Mouse (Mus musculus) heart, postnatal 10 days (tissue): ENCODE results near the gene Nid2. TPM values are rescaled to one million over a fixed set of nuclear protein-coding genes. Genes with fewer than 3 reads are reported as not detected.

ENCODE experiments used
- DNase-seq, 2 experiments: peaks; one replicate each; pipeline ENCODE4 v3.0.0; 2021
- intact Hi-C: fragments of 180-260 bp; cut with DNase I; formaldehyde crosslinking; loops from one replicate; pipeline ENCODE4 v1.15.1; 2025
- total RNA-seq, 2 experiments: library from RNA; stranded (reverse); gene quantifications; 2 replicates each; pipeline ENCODE4 v1.2.3; 2021

Nid2 gene
- total RNA-seq, 2 experiments from 2014 or later = 109 to 116 TPM

DNA sequence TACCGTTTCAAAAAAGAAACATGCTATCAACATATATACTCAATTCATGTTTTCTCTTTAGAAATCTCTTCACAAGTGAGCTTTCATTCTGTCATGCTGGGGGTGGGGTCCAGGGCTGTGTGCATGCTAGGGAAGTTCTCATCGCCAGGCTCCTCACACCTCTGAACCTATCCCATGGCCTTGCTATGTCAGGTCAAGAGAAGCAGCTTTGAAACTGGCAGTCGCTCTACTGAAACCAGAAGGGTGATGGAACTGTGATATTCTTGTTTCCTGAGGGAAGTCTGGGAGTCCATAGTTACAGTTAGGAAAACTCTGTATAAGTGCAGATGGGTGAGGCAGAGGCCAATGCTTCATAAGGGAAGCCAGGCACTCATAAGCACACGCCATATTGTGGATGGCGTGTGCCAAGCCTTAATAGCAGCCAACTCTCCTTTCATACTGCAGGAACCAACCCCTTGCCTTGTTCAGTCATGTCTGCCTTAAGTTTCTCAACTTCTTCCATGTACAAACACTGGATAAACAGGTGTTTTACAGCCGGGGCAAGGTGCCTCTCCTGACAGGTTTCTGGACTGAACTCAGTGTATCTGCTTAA is 10.8 kb upstream of the Nid2 start:
- DNase-seq = no peak
- intact Hi-C loops = no loop called here

DNA sequence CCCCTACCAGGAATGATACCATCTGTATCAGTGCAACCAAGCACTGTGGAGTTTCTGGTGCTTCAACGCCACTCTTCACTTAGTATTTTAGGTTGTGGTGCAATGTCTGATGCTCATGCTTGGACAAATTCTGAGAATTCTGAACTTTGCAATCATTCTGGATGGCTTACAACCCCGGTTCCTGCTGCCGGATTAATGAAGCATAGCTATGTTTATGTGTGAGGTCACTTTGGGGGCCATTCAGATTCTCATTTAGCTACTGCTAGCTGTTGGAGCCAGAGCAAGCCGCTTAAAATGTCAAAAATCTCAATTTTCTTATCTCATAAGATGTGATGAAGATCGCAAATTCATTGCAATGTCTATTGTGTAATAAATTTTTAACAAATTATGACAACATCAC is 6.2 kb upstream of the Nid2 start:
- DNase-seq = no peak
- intact Hi-C loops = no loop called here

DNA sequence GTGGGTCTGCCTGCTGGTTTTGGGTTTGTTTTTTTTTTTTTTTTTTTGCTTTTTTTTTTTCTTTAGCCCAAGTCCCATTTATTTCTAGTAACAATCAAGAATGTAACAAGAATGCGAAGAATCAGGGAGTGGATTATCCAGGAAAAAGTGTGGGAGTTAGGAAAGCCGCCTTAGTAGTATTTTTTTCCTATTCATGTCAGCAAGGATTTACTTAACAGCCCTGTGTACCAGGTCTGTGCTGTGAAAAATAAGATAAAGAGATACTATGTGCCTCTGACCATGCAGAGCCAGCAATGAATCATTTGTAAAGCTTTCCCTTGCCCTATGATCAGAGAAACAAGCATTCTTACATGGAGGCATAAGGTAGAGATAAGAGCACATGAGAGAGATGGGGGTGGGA is 4.8 kb upstream of the Nid2 start:
- intact Hi-C loops = no loop called here
- DNase-seq = no peak

DNA sequence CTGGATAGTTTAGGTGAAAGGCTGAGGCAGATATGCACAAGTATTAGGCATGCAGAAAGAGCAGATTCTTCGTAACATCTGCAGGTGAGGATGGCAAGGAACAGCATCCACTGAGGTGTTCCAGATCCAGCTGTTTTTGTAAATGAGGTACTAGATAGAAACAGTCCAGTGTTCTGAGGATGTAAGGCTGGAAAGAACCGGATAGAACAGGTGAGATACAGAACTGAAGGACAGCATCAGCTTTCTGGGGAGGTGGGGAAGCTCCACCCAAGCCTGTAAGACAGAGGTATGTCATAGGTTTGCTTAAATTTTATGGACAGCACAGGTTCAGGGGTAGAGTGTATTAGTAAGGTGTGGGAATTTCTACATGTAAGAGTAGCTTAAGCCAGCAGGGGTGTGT is 4.3 kb upstream of the Nid2 start:
- no peak for DNase-seq
- intact Hi-C loops = no loop called here

DNA sequence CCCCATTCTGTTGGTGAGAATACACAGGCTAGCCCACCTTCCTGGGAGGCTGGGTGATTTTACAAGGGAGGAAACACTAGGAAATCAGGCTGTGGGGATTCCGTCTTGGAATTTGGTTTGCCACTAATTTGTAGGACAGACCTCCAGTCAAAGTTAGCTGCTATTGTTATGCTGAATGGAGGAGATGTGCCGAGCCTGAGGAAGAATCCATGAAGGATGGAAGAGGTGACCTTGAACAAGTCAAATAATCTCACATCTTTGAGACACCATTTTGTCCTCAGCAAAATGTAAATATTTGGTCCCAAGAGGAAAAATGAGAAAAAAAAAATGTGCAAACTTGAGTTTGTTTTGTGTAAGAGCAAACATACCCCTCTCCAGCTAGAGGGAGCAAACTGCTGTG is 1.3 kb upstream of the Nid2 start:
- intact Hi-C loops = loop anchor here (1.0 to 2.0 kb wide), 3 partner anchors 21 to 69 kb away; no protein-coding TSS in a partner anchor
- DNase-seq = no peak

DNA sequence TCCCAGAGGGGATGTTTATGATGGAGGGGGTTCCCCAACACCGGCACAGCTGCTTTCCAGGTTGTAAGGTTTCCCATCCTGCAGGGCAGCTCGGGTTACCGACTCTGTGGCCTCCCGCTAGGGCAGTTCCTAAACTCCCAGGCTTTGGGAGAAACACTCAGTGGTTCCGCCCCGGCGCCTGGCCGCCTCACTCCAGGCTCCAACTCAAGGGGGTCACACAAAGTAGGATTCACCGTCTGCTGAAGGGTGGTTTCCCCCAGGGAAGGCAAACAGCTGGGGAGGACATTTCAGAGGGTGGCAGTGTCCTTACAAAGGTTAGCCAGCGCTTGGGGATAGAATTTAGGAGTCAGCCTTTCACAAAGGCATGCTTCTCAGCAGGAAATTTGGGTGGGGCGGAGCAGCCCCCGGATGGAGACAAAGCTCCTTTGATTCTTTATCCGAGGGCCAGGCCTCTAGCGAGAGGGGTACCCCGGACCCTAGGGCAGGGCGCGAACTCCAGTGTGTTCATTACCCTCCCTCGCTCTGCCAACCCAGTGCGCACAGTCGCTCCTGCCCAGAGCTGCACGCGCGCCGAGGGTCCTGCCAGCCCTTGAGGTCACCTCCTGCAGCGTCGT is 547 bp upstream of the Nid2 start:
- peak; percentile 56 to 66 for DNase-seq
- intact Hi-C loops = loop anchor here (1.0 to 2.0 kb wide), 3 partner anchors 20 to 68 kb away; no protein-coding TSS in a partner anchor

DNA sequence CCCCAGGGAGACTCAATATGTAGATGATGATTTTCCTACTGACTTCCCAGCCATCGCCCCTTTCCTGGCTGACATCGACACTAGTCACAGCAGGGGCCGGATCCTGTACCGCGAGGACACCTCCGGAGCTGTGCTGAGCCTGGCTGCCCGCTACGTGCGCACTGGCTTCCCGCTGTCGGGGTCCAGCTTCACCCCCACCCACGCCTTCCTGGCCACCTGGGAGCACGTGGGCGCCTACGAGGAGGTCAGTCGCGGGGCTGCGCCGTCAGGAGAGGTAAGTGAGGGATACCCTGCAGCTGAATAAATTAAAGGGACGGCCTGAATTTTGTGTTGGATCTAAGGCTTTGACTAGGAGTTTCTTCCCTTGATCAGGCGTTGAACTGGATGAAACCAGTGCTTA is 1.2 kb downstream of the Nid2 start:
- intact Hi-C loops = no loop called here
- peak in 1 of 2 experiments; percentile 49 for DNase-seq

DNA sequence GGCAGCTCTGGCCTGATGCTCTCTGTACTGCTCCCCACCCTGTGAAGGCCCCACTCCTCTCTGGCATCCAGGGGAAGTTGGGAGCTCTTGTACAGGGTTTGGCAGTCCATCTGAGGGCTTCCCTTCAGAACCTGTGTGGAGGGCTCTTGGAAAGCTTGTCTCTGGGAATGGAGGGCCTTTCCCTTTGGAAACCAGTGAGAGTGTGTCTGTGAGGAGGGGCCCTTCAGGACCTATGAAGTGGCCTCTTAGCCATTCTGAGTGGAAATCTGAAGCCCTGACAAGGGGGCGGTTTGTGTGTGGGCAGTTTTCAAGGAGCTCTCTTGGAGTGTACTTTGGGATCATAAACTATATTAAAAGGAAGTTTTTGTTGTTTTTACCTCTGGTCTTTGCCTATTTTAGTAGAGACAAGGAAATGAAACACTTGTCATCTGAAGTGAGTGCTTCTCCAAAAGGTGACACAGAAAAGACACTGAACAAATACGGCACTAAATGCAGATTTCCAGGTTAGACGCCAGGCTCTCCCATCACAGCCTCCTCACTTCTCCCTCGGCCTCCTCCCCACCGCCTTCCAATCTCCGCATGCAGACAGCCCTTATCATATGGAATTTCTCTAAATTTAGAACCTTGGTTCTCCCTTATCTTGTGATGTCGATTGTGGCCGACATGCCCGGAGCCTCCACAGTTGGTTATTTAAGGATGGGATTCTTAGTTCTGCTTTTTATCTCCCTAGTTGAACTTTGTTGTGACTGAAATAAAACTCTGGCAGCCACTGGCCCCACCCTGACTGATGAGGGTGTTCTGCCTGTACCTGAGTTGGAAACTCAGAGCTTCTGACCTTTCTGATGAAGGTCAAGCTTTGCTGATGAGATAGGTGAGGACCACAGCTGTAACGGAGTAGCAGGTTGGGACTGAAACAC is 8.5 kb downstream of the Nid2 start:
- no peak for DNase-seq
- intact Hi-C loops = no loop called here

DNA sequence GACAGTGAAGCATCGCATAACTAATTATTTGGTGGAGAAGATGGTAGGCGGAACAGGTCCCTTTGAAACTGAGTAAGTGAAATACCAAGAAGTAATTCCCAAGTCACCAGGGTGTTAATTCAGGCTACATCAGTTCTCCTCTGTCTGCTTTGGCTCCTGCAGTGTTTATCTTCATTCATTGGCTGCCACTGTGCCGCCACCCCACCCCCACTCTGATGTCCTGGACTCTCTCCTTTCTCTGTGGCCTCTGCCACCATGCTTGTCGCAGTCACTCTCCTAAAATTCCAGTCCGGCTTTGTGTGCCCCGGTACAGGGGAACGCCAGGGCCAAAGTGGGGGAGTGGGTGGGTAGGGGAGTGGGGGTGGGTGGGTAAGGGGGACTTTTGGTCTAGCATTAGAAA is 9.7 kb downstream of the Nid2 start:
- DNase-seq = peak; percentile 71 to 75
- intact Hi-C loops = no loop called here

DNA sequence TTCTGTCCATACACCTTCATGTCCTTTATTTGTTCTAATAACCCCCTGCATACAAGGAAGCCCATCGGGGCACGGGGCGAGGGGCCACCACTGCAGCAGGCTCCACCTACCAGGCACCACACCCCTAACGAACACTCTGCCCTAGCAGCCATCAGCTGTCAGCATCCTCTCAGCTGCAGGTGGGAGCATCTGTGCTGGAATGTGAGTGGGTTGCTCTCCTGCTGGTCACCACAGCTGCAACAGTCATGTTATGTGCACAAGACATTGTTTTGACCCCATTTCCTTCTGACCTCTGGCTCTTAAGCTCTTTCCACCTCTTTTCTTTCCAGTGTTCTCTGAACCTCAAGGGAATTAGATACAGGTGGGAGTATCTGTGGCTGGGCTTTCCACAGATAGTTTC is 10.9 kb downstream of the Nid2 start:
- intact Hi-C loops = no loop called here
- no peak for DNase-seq

DNA sequence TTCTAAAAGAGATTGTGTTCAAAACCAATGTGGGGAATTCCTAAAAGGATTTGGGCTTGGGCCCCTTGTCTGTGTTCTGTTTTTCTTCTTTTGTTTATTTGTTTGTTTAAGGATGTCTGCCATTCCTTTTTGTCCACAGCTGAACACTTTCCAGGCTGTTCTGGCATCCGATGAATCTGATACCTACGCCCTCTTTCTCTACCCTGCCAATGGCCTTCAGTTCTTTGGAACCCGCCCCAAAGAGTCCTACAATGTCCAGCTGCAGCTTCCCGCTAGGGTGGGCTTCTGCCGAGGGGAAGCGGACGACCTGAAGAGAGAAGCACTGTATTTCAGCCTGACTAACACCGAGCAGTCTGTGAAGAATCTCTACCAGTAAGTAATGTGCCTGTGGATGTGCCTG is 12.5 kb downstream of the Nid2 start:
- intact Hi-C loops = no loop called here
- DNase-seq = no peak

DNA sequence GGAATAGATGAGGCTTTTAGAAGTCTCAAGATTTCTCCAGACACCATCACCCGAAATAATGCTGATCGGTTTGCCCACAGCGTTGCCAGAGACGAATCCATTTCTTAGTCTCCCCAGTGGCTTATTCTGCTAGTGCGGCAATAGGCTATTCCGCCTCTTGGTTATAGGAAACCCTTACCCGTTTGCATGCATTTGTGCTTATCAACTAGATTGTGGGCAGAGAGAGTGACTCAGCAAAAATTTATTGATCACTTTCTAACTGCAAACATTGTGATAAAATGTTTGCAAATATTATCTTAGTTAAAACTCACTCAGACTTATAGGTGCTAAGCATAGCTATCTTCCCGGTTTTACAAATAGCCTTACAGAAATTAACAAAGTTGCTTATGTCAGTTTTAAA is 13.3 kb downstream of the Nid2 start:
- DNase-seq = no peak
- intact Hi-C loops = no loop called here

DNA sequence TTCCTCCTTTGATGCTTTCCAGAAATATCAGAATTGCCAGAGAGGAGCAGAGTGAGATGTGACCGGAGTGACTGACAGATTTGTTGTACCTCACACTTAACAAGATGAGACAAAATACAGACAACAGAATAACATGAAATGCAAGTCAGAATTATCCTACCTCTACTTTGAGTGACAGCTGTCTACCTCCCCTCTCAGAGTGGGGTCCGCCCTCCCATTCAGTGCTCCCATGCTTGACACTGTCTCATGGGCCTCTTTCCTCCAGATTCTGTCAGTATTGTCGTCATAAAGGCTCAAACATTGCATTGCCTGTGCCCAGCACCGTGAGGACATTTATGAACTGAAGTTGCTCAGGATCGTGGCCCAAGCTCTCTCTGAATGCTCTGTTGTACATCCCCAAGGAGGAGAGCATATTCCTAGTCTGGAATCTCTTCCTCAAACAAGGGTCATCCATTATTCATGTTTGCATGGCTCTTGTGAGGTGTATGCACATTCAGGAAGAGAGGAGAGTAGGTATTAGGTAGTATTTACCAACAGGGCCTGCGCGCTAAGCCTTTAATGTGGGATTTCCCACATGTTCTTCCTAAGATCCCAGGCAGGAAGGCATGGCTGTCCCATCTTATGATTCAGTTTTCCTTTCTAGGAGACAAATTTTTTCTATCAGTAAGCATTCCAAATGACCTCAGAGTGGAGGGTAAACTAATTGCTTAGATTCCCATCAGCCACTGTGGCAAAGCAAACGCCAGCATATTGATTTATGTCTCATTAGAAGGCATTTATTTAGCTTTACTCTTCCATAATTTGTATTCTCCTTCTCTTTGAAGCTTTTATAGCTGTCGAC is 14.7 kb downstream of the Nid2 start:
- intact Hi-C loops = no loop called here
- no peak for DNase-seq

DNA sequence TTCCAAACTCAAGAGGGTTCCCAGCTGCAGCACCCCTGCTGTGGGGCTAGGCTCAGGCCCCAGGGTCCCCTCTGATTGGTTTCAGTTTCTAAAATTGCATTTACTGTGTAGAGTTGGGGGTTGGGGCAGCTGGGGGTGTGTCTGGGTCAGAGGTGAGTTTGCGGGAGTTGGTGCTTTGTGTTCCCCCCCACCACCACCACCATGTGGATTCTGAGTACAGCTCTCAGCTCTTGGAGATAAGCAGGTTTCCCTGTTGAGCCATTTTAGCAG is 15.2 kb downstream of the Nid2 start:
- intact Hi-C loops = no loop called here
- DNase-seq = no peak

DNA sequence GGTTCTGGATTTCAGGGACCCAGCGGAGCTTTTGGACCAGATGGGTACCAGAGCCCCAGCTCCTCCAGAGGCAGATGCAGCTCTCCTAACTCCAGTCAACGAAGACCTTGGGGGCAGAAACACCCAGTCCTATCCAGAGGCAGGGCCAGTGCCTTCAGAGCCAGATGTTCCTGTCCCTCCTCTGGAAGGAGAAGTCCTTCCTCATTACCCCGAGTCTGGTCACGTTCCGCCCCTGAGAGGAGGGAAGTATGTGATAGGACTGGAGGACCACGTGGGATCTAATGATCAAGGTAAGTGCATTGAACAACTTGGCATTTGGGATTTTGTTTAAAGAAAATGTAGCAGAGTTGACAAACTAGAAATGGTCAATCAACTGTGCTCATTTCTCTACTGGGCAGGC is 17.6 kb downstream of the Nid2 start:
- no peak for DNase-seq
- intact Hi-C loops = no loop called here

DNA sequence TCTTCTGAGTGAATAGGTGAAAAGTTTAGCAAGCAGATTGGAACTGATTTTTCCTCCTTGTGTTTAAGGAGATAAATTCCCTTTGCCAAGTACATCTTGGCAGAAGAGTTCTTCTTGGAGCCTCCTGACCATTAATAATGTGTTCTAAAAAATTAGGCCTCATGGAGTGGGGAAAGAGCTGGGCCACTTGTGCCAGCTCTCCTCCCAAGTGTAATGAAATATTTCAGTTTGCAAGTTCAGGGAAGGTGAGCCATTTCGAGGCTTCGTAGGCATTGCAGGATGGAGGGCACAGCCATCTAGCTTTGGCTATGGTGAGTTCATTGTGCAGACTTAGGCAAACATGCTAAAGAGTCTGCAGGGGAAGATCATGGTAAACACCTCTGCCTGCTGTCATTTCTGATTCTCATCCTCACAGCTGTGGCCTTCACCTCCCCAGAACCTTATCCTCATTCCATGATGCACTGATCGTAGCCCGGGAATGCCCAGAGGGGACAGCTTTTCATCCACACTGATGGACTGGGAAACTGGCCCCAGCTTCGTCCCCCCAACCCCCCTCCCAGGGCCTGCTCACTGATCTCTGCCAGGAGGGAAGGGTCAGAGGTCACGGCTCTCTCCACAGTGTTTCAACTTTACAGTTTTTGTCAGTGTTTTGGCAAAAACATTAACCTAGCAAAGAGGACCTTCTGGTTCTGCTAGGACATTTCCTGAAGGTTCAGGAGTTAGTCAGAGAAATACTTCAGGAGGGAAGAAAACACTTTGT is 18.6 kb downstream of the Nid2 start:
- no peak for DNase-seq
- intact Hi-C loops = loop anchor here (2.0 to 5.0 kb wide), 2 partner anchors 19 to 43 kb away; partner anchors contain the start of gene Nid2

DNA sequence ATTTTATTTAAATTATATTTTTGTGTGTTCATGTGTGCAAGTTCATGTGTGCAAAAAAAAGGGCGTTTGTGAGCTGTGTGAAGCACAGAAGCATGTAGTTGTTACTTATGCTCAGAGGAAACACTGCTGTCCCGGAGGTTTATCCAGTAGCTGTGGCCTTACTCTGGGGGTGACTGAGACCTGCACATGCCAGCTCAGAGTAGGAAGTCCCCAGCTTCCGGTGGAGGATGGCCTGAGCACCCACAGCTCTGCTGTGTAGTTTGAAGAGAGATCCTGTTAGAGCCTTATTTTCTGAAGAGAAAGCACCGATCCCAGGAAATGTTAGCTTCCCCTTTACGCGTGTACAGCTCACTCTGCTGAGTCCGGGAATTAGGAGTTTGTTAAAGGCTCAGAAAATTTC is 20.1 kb downstream of the Nid2 start:
- intact Hi-C loops = loop anchor here (2.0 to 5.0 kb wide), 2 partner anchors 20 to 41 kb away; partner anchors contain the start of gene Nid2
- no peak for DNase-seq

DNA sequence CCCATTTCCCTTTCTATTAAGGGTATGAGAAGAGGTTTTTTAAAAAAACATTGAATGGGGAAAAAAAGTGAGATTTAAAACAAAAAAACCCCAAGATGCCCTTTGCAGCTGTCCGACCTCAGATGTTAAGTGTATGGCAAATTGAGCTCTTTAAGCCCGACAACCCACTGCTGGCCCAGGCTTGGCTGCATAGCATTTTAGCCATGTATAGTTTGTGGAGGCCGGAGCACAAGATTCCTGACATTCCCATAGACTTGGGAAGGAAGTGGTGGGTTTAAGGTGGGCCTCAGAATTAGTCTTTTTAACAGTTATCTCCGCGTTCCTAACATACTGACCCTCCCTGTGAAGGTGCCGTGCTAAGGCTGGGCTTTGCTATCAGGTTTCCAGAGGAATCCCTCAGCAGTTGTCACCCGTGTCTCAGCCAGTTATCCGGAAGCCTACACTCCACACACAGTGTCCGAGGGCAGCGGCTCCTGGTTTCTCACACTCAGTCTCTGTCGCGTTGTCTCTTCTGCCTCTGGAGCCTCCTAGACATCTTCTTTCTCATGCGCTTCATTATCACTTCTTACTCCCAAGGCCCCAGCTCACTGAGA is 23.1 kb downstream of the Nid2 start:
- intact Hi-C loops = loop anchor here (5.0 kb wide), 1 partner anchor 38 kb away; no protein-coding TSS in a partner anchor
- DNase-seq = no peak

DNA sequence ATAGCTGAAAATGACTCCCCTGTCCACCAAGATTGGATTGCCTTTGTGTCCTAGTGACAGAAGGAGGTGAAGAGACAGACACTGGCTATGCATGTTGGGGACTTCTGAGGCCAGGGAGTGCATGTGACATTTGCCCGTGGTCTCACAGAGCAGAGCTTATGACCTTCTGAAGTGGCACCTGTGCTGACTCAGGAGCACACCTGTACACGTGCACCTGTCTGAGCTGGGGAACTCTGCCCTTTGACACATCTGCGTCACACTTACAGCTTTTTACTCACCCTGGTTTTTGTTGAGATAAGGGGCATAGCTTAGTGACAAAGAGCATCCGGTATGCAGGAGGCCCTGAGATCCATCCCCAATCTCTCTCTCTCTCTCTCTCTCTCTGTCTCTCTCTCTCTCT is 24.4 kb downstream of the Nid2 start:
- DNase-seq = no peak

DNA sequence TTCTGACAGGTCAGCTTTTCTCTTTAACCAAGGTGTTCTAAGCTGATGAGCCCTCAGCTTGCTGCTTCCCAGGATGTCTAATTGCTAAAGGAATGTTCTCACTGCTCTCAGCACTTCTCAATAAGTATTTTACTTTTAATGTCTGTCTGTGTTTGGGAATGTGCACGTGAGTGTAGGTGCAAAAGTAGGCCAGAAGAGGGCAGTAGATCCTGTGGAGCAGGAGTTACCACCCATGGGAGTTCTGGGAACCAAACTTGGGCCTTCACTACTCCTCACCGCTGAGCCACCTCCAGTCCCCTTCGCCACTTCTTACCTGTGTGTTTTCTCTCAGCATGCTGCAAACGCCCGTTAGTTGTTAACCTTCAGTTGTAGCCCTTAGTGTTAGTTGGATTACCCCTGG is 25.1 kb downstream of the Nid2 start:
- intact Hi-C loops = no loop called here
- DNase-seq = no peak

More for the DNA sequence above, 24.4 kb downstream of the Nid2 start:
- intact Hi-C loops = no loop called here
